Mouse (Mus musculus) heart, adult 18-20 months (tissue): ENCODE measurements around the gene Gabrd. TPM values are rescaled to one million over a fixed set of nuclear protein-coding genes. Genes with fewer than 3 reads are reported as not detected.
"Not testable (repeated sequence)": the region's sequence is repeated elsewhere in the genome, so short reads cannot be mapped to it uniquely, and the experiment has no call there.

Source experiments
- DNase-seq, 2 experiments: peaks; one replicate each; pipeline ENCODE4 v3.0.0; 2021 to 2022; ENCODE audit warnings: mixed read lengths in 1 of 2
- long read RNA-seq, 2 experiments: library from polyadenylated mRNA; stranded (forward); transcript quantifications; one replicate each; pipeline ENCODE4 v2.0.0; 2021
- total RNA-seq, 2 experiments: library from RNA; stranded (reverse); gene quantifications; 2 replicates each; pipeline ENCODE4 v1.2.3; 2021

The Gabrd gene
- total RNA-seq = not detected
- long read RNA-seq, experiment 1 = 0 reads
- long read RNA-seq, experiment 2 = 0 reads

GRCm38 (mm10) chr4:155397511-155398221 lies at the start of gene Gabrd:
Gene Gabrd (minus strand): TSS chr4:155398112.
- peak; percentile 13 to 63 for DNase-seq

DNA sequence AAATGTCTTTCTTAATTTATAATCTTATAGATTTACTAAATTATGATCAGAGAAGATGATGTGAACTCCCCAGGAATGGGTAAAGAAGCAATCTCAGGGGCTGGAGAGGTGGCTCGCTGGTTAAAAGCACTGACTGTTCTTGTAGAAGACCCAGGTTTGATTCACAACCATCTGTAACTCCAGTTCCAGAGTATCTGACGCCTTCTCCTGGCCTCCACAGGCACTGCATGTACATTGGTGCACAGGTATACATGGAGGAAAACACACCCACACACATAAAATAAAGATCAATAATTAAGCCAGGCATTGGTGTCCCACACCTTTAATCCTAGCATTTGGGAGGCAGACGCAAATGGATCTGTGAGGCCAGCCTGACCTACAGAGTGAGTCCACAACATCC lies 44.9 kb upstream of the Gabrd start:
- no peak for DNase-seq

DNA sequence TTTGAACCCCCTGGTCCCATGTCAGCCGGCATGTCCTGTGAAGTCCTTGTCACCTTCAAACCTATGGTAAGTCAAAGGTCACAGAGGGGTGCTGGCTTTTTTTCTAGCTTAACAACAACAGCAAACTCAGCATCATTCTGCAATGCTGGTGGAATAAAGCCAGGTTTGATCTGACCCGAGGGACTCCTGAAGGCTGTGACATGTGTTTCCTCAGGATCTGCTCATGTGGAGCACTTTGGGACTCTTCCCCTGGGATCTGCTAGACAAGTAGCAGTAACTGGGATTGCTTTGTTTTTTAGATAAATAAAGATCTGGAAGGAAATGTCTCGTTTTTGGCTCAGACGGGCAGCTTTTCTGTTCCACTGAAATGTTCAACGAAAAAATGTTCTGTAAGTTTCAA lies 36.1 kb upstream of the Gabrd start:
- DNase-seq = peak in 1 of 2 experiments; percentile 14

- DNase-seq = no peak
These were observed 34.4 kb upstream of the Gabrd start for GRCm38 (mm10) chr4:155432358-155432757.

GRCm38 (mm10) chr4:155429202-155429601 lies 31.3 kb upstream of the Gabrd start:
- DNase-seq = no peak

GRCm38 (mm10) chr4:155428442-155428841 lies 30.5 kb upstream of the Gabrd start:
- DNase-seq = no peak

DNA sequence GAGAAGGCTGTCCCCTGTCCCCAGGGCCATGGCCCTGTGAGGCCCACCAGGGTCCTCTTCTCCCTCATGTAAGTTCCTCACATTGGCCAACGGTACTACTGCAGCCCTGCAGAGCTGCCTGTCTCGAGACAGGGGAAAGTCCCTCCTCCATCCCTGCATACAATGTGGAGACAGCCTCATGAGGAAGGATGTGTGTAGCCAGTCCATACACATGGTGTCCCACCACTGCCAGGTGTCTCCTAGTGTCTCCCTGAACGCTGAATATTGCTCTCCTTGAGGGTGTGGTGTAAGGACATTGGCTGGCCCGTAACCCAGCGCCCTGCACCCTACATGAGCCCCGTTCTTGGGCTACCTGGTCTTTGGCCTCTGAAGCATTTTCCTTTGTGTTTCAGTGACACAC lies 28.4 kb upstream of the Gabrd start:
- no peak for DNase-seq

DNA sequence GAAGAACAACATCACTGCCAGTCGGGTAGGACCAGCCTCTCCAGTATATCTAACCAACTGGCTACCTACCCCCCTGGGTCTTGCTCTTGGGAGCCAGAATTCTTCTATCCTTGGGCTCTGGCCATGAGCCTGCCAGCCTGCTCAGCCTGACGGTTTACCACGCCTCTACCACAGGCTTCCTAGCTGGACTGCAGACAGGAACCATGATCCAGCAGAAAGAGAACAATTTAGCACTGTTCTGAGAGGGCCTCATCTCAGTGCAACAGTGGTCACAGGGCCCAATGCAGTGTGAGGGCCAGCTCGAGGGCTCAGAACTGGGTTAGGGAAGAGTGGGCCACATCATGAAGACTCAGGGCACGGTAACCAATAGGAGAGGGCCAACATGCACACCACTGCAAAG lies 26.1 kb upstream of the Gabrd start:
- DNase-seq = no peak

- DNase-seq = not testable (repeated sequence)
These were observed 23.8 kb upstream of the Gabrd start for GRCm38 (mm10) chr4:155421412-155422370.

DNA sequence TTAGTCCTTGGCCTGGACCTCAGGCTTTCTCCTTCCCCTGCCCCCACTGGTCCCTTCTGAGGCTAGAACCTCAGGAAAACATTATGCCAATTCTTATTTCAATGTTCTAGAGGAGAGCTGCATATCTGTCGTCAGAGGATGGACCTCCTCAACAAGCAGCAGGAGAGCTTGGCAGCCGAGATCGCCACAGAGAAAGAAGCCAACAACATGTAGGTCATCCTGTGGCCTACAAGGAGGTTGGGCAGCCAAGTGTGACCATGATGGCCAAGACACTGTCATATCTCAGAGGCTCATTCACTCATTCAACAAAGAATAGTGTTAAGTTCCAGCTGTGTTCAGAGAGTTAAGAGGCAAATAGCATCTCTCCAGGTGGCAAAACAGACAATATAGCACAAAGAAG lies 22.2 kb upstream of the Gabrd start:
- DNase-seq = no peak

- DNase-seq = no peak
These were observed 16.8 kb upstream of the Gabrd start for GRCm38 (mm10) chr4:155414656-155415235.

GRCm38 (mm10) chr4:155413641-155414335 lies 15.9 kb upstream of the Gabrd start:
- no peak for DNase-seq

DNA sequence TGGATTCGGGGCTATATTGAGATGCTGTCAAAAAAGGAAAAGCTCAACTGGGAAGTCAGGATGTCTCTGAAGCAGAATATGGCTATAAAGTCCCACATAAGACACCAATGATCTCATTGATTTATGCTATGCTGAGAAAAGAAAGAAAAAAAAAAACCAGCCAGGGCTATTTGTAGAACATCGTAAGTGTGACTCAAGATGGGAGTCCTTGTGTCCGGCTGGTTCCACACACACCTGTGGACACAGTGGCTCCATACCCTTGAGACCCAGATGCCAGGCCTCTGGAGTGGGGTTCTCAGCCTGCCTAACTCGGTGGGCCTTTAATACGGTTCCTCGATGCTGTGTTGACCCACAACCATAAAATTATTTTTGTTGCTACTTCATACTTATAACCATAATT lies 14.2 kb upstream of the Gabrd start:
- no peak for DNase-seq

DNA sequence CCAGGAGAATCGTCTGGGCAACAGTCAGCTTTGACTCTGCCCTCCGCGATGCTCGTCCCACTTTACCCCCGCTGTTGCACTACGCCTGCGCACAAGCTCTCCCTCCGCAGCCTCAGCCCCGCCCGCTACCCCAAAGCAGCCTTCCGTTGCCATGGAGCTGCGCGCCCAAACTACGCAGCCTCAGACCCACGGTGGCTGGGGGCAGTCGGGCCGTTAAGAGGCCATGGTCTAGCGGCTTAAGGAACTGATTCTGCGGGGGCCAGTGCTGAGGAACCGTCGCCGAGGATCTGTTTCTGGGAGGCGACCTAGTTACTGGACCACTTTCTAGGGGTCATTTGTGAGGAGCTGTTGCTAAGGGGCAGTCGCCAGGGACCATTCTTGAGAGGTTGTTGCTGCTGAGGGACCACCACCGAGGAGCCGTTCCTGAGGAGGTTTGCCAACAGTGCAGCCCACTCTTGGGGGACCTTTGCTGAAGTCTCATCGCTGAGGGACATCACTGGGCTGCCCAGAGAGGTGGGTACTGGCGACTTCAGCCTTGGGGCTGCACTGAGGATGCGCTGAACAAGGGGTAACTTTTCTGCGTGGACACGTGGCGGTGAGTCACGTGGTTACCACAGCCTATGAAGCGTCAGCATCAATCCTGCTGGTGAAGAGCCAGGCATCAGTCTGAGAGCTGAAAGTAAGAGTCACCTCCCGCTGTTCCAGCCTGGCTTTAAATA lies 11.3 kb upstream of the Gabrd start, which contains the start of gene Cfap74:
Gene Cfap74 (plus strand): TSS at position 133 of the 719 bp plus-strand sequence.
- DNase-seq = peak; percentile 81 to 85

DNA sequence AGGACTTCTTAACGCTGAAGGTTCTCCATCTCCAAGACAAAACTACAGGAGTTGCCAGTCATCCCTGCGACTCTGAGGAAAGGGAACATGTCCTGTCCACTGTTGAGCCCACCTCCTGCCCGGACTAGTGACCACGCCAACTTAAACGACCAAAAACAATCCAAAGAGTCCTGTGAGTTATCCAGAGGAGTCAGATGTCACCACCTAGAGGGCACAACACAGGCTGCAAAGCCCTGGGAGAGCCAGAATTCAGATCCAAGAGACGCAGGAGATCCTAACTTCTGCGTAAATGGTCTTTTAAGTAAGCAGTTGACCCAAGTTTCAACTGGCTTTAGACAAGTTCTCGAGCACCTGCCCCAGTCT lies 10.8 kb upstream of the Gabrd start:
- no peak for DNase-seq

DNA sequence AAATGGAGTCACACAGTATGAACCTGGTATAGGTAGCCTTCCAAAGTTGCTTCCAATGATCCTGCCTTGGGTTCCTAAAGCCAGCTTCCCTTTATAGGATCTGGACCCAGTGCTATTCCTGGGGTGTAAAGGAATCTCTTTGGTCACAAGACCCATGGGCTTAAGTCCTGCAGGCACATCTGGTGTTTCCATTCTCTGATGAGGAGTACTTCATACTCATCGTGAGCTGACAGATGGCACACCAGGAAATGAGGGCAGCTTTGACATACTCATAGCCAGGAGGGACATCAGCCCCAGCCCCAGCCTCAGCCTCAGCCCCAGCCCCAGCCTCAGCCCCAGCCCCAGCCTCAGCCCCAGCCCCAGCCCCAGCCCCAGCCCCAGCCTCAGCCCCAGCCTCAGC lies 4.6 kb upstream of the Gabrd start:
- DNase-seq = no peak

GRCm38 (mm10) chr4:155401121-155401520 lies 3.2 kb upstream of the Gabrd start:
- DNase-seq = no peak

DNA sequence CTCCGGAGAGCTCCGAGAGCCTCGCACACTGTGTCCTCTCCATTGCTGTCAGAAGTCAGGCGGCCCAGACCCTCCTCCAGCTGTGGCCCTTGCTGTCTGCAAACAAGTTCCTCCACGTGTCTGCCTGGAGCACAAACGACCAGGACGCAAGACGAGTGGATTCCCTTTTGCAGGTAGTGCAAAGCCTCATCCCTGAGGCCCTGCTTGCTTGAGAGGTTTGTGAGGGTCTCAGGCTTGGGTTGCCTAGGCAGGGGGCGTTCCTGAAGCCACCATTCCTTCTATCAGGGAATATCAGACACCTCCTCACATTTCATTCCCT lies 269 bp upstream of the Gabrd start:
- no peak for DNase-seq

GRCm38 (mm10) chr4:155396751-155397150 lies 1.2 kb downstream of the Gabrd start:
- DNase-seq = no peak

DNA sequence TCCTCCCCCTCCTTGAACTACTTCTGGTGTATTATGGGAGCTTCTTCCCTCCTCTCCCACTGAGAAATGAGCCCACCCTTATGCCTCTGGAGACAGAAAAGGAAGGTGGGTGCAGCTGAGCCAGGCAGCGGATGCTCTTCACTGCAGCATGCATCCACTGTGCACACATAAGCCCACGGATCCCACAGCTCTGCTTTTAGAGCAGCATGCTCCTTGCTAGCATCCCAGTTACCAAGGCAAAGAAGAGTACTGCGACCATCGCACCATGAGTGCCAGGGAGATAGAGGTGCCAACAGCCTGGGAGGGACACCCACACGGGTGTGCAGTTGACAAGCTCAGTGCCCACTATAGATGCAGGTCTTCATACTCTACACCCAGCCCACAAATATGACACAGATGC lies 2.4 kb downstream of the Gabrd start:
- no peak for DNase-seq

DNA sequence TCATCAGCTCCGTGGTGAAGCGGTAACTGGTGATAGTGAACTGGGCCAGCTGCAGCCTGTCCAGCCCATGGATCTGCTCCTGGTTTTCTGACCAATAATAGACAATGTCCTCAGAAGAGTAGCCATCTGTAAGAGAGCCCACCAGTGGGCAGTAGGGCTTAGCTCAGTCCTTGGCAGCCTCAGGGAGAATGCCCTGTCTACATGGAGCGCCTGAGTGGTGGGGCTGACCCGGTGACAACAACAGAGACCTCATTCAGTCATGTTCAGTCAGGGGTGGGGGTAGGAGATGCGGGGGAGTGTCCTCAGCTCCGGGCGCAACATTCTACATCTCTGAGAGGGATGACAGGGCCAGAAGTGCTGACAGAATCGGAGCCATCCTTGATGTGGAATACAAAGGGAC lies 10.7 kb downstream of the Gabrd start:
- no peak for DNase-seq

- DNase-seq = no peak
These were observed 14.6 kb downstream of the Gabrd start for GRCm38 (mm10) chr4:155383326-155383725.
